Mouse (Mus musculus) megakaryocyte, embryonic 14.5 days (primary cell): Measurements from ENCODE around the gene Nudt4.

Experiments
- FLI1 ChIP-seq: IDR thresholded peaks from 2 replicates; pipeline ENCODE4 v1.6.1; 2012; ENCODE audit warnings: low read length, inconsistent platforms, mixed read lengths
- GATA1 ChIP-seq: IDR thresholded peaks from 3 replicates; pipeline ENCODE4 v1.6.1; 2012; ENCODE audit warnings: mixed read lengths, low read length, inconsistent platforms, borderline replicate concordance

- TF ChIP-seq GATA1 (no peak), FLI1 (no peak)
These were observed 38.8 kb downstream of the Nudt4 start for GRCm38 (mm10) chr10:95525037-95525675.
